Mouse (Mus musculus) myocyte (in vitro differentiated cells): ENCODE measurements around the gene Ankrd10. TPM values are rescaled to one million over a fixed set of nuclear protein-coding genes. Genes with fewer than 3 reads are reported as not detected.
"Not testable (repeated sequence)": the region's sequence is repeated elsewhere in the genome, so short reads cannot be mapped to it uniquely, and the experiment has no call there.

Source experiments
- H3K27me3 ChIP-seq: one replicate; pipeline ENCODE4 v1.6.1; 2011; ENCODE audit not compliant: control insufficient read depth, insufficient read depth, insufficient read length
- H3K36me3 ChIP-seq: one replicate; pipeline ENCODE4 v1.6.1; 2011; ENCODE audit not compliant: control insufficient read depth, insufficient read depth
- H3K4me2 ChIP-seq: one replicate; pipeline ENCODE4 v1.6.1; 2011; ENCODE audit warnings: low read depth, control low read depth
- H3K4me3 ChIP-seq: one replicate; pipeline ENCODE4 v1.5.1; 2011; ENCODE audit warnings: mild to moderate bottlenecking, control low read depth, moderate library complexity
- H3K79me2 ChIP-seq: one replicate; pipeline ENCODE4 v1.6.1; 2011; ENCODE audit not compliant: control insufficient read depth, insufficient read depth
- H3ac ChIP-seq: one replicate; pipeline ENCODE4 v1.6.1; 2011; ENCODE audit not compliant: control insufficient read depth, insufficient read length
- CEBPB ChIP-seq: IDR thresholded peaks from 2 replicates; pipeline ENCODE4 v1.6.1; 2011; ENCODE audit warnings: mild to moderate bottlenecking, moderate library complexity; ENCODE audit not compliant: poor library complexity, insufficient read depth, severe bottlenecking
- E2F4 ChIP-seq: IDR thresholded peaks from one replicate; pipeline ENCODE4 v1.6.1; 2011; ENCODE audit warnings: mild to moderate bottlenecking, control low read depth, moderate library complexity; ENCODE audit not compliant: insufficient read depth
- MAX ChIP-seq: IDR thresholded peaks from one replicate; pipeline ENCODE4 v1.6.1; 2011; ENCODE audit warnings: low read depth, mild to moderate bottlenecking, control low read depth
- MYOD1 ChIP-seq, 3 experiments: IDR thresholded peaks; one replicate each; pipeline ENCODE4 v1.6.1; 2011; ENCODE audit warnings: control low read depth in 2 of 3, low read depth in 2 of 3, mild to moderate bottlenecking in 2 of 3, moderate library complexity in 1 of 3; ENCODE audit not compliant: insufficient read length in 2 of 3, control insufficient read depth in 1 of 3
- MYOG ChIP-seq, 3 experiments: IDR thresholded peaks; one replicate each; pipeline ENCODE4 v1.6.1; 2011; ENCODE audit warnings: control low read depth in 2 of 3, low read depth in 2 of 3, mild to moderate bottlenecking in 2 of 3; ENCODE audit not compliant: insufficient read length in 2 of 3, control insufficient read depth in 1 of 3, insufficient read depth in 1 of 3
- POLR2A ChIP-seq: IDR thresholded peaks from one replicate; pipeline ENCODE4 v1.6.1; 2011; ENCODE audit warnings: low read depth, mild to moderate bottlenecking, control low read depth, moderate library complexity; ENCODE audit not compliant: insufficient read length
- POLR2AphosphoS2 ChIP-seq: IDR thresholded peaks from one replicate; pipeline ENCODE4 v1.6.1; 2011; ENCODE audit warnings: low read depth, control low read depth; ENCODE audit not compliant: insufficient read length
- REST ChIP-seq: IDR thresholded peaks from one replicate; pipeline ENCODE4 v1.6.1; 2011; ENCODE audit warnings: mild to moderate bottlenecking, control low read depth, moderate library complexity; ENCODE audit not compliant: insufficient read depth, insufficient read length
- SRF ChIP-seq: IDR thresholded peaks from one replicate; pipeline ENCODE4 v1.6.1; 2011; ENCODE audit warnings: low read depth; ENCODE audit not compliant: control insufficient read depth, insufficient read length
- TCF12 ChIP-seq: IDR thresholded peaks from one replicate; pipeline ENCODE4 v1.6.1; 2011; ENCODE audit warnings: mild to moderate bottlenecking, control low read depth; ENCODE audit not compliant: poor library complexity, insufficient read depth, severe bottlenecking
- TCF3 ChIP-seq: IDR thresholded peaks from one replicate; pipeline ENCODE4 v1.6.1; 2011; ENCODE audit warnings: low read depth, control low read depth; ENCODE audit not compliant: insufficient read length
- USF1 ChIP-seq: IDR thresholded peaks from one replicate; pipeline ENCODE4 v1.6.1; 2011; ENCODE audit warnings: low read depth, mild to moderate bottlenecking, control low read depth, moderate library complexity
- polyA plus RNA-seq: library from polyadenylated mRNA; unstranded; fragments of >200 nt; fragmentation: generic; extraction: Trizol; gene quantifications from one replicate; pipeline ENCODE4 v1.2.1, GENCODE M21; 2012; ENCODE audit warnings: missing spikeins

The Ankrd10 gene
- polyA plus RNA-seq, 1 experiment, result 71.9 TPM

DNA sequence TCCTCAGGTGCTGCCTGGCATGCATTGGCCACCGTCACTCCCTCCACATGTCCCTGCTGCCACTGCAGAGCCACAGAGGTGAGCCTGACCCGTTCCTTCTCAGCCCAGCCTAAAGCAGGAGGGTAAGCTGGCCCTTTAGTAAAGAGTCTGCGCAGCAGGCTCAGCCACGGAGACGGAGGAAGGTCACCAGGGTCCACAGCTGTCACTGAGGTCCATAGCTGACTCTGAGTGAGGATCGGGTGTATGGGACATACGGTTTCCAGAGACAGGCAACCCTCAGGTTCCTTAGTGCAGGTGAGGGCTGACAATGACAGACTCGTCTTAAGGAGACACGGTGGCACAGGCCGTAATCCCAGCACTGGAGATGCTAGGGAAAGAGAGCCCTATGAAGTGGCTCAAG lies 63.6 kb downstream of the Ankrd10 start:
- TF ChIP-seq MYOD1 (IDR thresholded peaks at IDR 0.05; ENCODE audit: control insufficient read depth in 1 of 3, insufficient read length in 2 of 3, low read depth in 2 of 3) (no peak), POLR2A (no peak)
- Histone ChIP-seq H3K27me3 (no peaks in the 10 kb centered on the region), H3K4me3 (no peak overlapping the region), H3K36me3 (no peaks in the 10 kb centered on the region), H3K4me2 (no peak overlapping the region), H3ac (no peak overlapping the region), H3K79me2 (no peaks in the 10 kb centered on the region)

DNA sequence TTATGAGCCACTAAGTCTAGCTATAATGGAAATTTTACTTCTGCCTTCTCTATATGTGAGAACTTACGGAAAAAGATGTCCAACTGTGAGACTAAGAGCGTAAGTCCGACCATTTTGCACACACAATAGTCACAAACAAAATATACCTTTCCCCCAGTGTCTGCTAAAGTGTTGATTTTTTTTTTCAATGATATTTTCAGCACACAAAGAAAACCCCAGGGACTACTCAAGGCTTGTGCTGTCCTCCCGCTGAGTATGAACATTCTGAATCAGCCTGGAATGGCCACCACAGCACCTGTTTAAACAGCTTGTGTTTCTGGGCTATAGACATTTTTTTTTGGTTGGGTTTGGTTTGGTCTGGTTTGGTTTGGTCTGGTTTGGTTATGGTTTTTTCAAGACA lies 64.8 kb downstream of the Ankrd10 start:
- Histone ChIP-seq H3K27me3 (no peaks in the 10 kb centered on the region), H3K36me3 (no peaks in the 10 kb centered on the region), H3K4me3 (no peak overlapping the region), H3K4me2 (no peak overlapping the region), H3ac (no peak overlapping the region), H3K79me2 (no peaks in the 10 kb centered on the region)
- no peak for TF ChIP-seq CEBPB
- TF ChIP-seq REST, result no peak
- no peak for TF ChIP-seq MAX
- TF ChIP-seq POLR2A, result no peak
- no peak for TF ChIP-seq SRF
- no peak for TF ChIP-seq POLR2AphosphoS2
- no peak for TF ChIP-seq TCF12

DNA sequence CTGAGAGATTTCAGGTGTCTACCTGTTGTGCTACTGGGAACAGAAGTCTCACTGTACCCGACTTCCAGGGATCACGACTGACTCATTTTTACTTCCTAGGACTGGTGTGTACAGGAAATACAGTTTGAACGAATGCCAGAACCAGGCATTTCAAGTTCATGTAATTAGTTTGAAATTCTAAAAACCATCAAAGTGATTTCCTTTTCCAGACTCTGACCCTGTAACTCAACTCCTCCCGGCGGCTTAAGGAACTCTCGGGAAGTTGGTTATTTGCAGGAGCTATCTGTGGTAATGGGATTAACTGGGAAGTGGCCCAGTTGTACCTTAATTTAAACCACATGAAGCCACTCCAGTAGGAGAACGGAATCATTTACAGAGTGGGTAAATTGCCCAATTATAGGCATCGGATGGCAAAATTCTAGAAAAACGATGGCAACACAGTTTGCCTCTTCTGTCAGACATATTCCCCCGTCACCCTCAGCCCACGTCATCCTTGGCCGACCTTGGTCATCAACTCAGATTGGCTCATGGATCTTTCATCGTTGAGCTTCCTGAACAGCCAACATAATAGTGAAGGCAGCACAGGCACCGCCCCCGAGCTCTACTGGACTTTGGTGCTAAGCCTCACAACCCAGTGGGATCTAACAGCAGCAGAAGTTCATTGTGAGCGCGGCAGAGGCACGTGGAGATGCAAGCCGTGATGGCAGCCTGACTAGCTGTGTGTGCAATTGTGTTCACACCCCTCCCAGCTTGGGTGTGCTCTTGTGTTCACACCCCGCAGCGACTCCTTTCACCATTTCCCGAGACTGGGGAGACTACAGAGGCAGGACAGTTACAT lies 66.1 kb downstream of the Ankrd10 start:
- no peaks in the 10 kb centered on the region for H3K36me3 ChIP-seq
- no peak overlapping the region for H3ac ChIP-seq
- no peaks in the 10 kb centered on the region for H3K79me2 ChIP-seq
- H3K4me2 ChIP-seq, result no peak overlapping the region
- H3K4me3 ChIP-seq, result no peak overlapping the region
- no peak for TF ChIP-seq MYOG (IDR thresholded peaks at IDR 0.05; ENCODE audit: control insufficient read depth in 1 of 3, insufficient read depth in 1 of 3, insufficient read length in 2 of 3, low read depth in 2 of 3)
- TF ChIP-seq TCF12, result no peak
- no peaks in the 10 kb centered on the region for H3K27me3 ChIP-seq

DNA sequence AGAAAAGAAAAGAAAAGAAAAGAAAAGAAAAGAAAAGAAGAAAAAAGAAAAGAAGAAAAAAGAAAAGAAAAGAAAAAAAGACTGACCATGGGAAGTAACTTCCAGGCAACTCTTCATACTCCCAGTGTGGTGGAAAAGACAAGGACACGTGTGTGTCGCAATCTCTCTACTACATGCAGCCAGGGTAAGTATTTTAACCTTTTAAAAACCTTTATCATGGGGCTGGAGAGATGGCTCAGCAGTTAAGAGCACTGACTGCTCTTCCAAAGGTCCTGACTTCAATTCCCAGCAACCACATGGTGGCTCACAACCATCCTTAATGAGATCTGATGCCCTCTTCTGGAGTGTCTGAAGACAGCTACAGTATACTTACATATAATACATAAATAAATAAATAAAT lies 67.4 kb downstream of the Ankrd10 start:
- not testable (repeated sequence) for H3K79me2 ChIP-seq, H3K27me3 ChIP-seq, H3K4me3 ChIP-seq, H3K4me2 ChIP-seq, H3K36me3 ChIP-seq, H3ac ChIP-seq

DNA sequence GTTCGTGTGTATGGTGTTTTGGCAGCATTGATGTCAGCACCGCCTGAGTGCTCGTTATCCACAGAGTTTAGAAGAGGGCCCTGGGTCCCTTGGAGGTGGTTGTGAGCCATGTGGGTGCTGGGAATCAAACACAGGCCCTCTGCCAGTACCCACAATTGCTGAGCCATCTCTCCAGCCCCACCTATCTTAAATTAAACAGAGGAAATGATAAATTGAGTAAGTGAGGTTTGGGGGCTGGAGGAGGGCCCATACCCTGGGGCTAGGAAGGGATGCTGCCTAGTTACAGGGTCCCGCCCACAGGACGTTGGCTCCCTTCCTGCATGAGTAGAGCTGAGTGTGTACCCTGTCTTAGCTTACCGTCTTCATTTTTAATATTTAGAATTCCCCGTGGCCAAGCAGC lies 70.8 kb downstream of the Ankrd10 start:
- Histone ChIP-seq H3K27me3 (no peaks in the 10 kb centered on the region), H3K4me2 (no peak overlapping the region), H3K4me3 (no peak overlapping the region), H3K36me3 (no peaks in the 10 kb centered on the region), H3K79me2 (peaks cover 23% of the 10 kb centered on the region), H3ac (no peak overlapping the region)
- no peak for TF ChIP-seq E2F4
- TF ChIP-seq SRF, result no peak
- no peak for TF ChIP-seq POLR2AphosphoS2
- no peak for TF ChIP-seq MAX
- TF ChIP-seq MYOD1 (IDR thresholded peaks at IDR 0.05; ENCODE audit: control insufficient read depth in 1 of 3, insufficient read length in 2 of 3, low read depth in 2 of 3), result no peak
- no peak for TF ChIP-seq MYOG (IDR thresholded peaks at IDR 0.05; ENCODE audit: control insufficient read depth in 1 of 3, insufficient read depth in 1 of 3, insufficient read length in 2 of 3, low read depth in 2 of 3)
- TF ChIP-seq CEBPB, result no peak
- TF ChIP-seq POLR2A, result no peak
- no peak for TF ChIP-seq TCF3
- no peak for TF ChIP-seq TCF12
- no peak for TF ChIP-seq REST
- TF ChIP-seq USF1, result no peak

DNA sequence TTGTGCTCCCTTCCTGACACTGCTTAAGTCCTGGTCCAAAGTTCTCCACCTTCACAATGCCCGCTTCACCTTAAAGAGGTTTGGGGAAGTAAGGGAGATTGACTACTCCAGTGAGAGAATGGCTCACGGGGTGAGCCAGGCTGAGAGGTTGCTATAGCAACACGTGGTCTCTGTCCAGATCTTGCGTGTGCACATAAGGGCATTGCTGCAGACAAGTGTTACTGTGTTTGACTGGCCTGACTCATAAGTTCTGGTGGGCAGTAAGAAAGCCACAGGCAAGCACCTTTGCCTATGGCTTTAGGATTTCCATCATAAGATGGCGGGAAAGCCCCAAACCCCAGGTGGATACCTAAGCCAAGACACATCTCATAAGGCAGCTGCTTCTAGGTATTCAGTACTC lies 71.3 kb downstream of the Ankrd10 start:
- H3K27me3 ChIP-seq, result no peaks in the 10 kb centered on the region

More for the DNA sequence above, 71.3 kb downstream of the Ankrd10 start:
- Histone ChIP-seq H3K79me2 (peaks cover 28% of the 10 kb centered on the region), H3ac (no peak overlapping the region), H3K4me3 (no peak overlapping the region), H3K4me2 (no peak overlapping the region), H3K36me3 (no peaks in the 10 kb centered on the region)
- TF ChIP-seq MAX (no peak), POLR2AphosphoS2 (no peak), POLR2A (no peak), E2F4 (no peak), TCF3 (no peak), TCF12 (no peak), MYOG (IDR thresholded peaks at IDR 0.05; ENCODE audit: control insufficient read depth in 1 of 3, insufficient read depth in 1 of 3, insufficient read length in 2 of 3, low read depth in 2 of 3) (no peak), SRF (no peak), MYOD1 (IDR thresholded peaks at IDR 0.05; ENCODE audit: control insufficient read depth in 1 of 3, insufficient read length in 2 of 3, low read depth in 2 of 3) (no peak), CEBPB (no peak)
